Mouse (Mus musculus) liver, embryonic 16.5 days (tissue): ENCODE measurements around the gene Elmo1. TPM values are rescaled to one million over a fixed set of nuclear protein-coding genes. Genes with fewer than 3 reads are reported as not detected.

Source experiments
- ATAC-seq: fragments of 200-750 bp; cut with Nextera tagmentation; 2 replicates; pipeline ENCODE4 v1.8.0; 2017; ENCODE audit warnings: low read depth, mild to moderate bottlenecking, moderate number of reproducible peaks, moderate library complexity
- H3K27ac ChIP-seq: fragments of 300-500 bp; sonication (generic); 2 replicates; pipeline ENCODE4 v1.5.1; 2014; ENCODE audit warnings: mild to moderate bottlenecking, low read length
- H3K27me3 ChIP-seq: fragments of 300-500 bp; sonication (generic); 2 replicates; pipeline ENCODE4 v1.6.1; 2014; ENCODE audit warnings: low read depth, low read length, mixed read lengths; ENCODE audit not compliant: control insufficient read depth, insufficient read depth
- H3K36me3 ChIP-seq: fragments of 300-500 bp; sonication (generic); 2 replicates; pipeline ENCODE4 v1.6.1; 2014; ENCODE audit warnings: mild to moderate bottlenecking; ENCODE audit not compliant: control insufficient read depth, insufficient read depth
- H3K4me1 ChIP-seq: fragments of 300-500 bp; sonication (generic); 2 replicates; pipeline ENCODE4 v1.6.1; 2014; ENCODE audit warnings: low read depth, low read length, mixed read lengths; ENCODE audit not compliant: control insufficient read depth
- H3K4me2 ChIP-seq: fragments of 300-500 bp; sonication (generic); 2 replicates; pipeline ENCODE4 v1.6.1; 2014; ENCODE audit warnings: low read depth, low read length, mixed read lengths
- H3K4me3 ChIP-seq: fragments of 300-500 bp; sonication (generic); 2 replicates; pipeline ENCODE4 v1.5.1; 2014; ENCODE audit warnings: low read depth, mild to moderate bottlenecking, low read length
- H3K9ac ChIP-seq: fragments of 300-500 bp; sonication (generic); 2 replicates; pipeline ENCODE4 v1.6.1; 2014; ENCODE audit warnings: low read depth, low read length
- H3K9me3 ChIP-seq: fragments of 300-500 bp; sonication (generic); replicated peaks from 2 replicates; pipeline ENCODE4 v1.6.1; 2016; ENCODE audit warnings: low read length; ENCODE audit not compliant: control insufficient read depth
- WGBS: fragments of 180-500 bp; shearing (Covaris S2); extraction: QIAGEN DNeasy Blood & Tissue Kit; methylation state at CpG from one replicate; pipeline ENCODE4 v1.1.7; 2014; ENCODE audit not compliant: insufficient replicate concordance; 5-methylcytosine and 5-hydroxymethylcytosine counted together
- polyA plus RNA-seq: library from polyadenylated mRNA; unstranded; fragments of >200 nt; fragmentation: Nextera tagmentation; extraction: Ambion mirVana; gene quantifications from 2 replicates; pipeline ENCODE4 v1.2.1, GENCODE M21; 2015

Gene Elmo1
- polyA plus RNA-seq, 1 experiment from 2014 or later, result 5.8 TPM

- Histone ChIP-seq H3K27ac (no peak overlapping the region), H3K9ac (no peak overlapping the region), H3K36me3 (no peaks in the 10 kb centered on the region), H3K27me3 (no peaks in the 10 kb centered on the region), H3K4me3 (no peak overlapping the region), H3K4me2 (no peak overlapping the region), H3K4me1 (peaks cover 14% of the 10 kb centered on the region), H3K9me3 (no peaks in the 10 kb centered on the region)
- ATAC-seq, result no peak
- WGBS, result 61% methylated on average over 10 of the region's 10 CpGs
These were observed 35.4 kb downstream of the Elmo1 start for GRCm38 (mm10) chr13:20125845-20126244.

GRCm38 (mm10) chr13:20127553-20127952, 37.2 kb downstream of the Elmo1 start:
- H3K9me3 ChIP-seq, result no peaks in the 10 kb centered on the region
- peaks cover 26% of the 10 kb centered on the region for H3K4me1 ChIP-seq
- no peaks in the 10 kb centered on the region for H3K36me3 ChIP-seq
- H3K27ac ChIP-seq, result peak overlapping the region; percentile 32
- H3K27me3 ChIP-seq, result no peaks in the 10 kb centered on the region
- WGBS, result 19% methylated on average over 4 of the region's 4 CpGs
- H3K4me2 ChIP-seq, result no peak overlapping the region
- ATAC-seq, result no peak
- H3K9ac ChIP-seq, result no peak overlapping the region
- no peak overlapping the region for H3K4me3 ChIP-seq

GRCm38 (mm10) chr13:20128097-20128496, 37.7 kb downstream of the Elmo1 start:
- H3K4me1 ChIP-seq, result peaks cover 31% of the 10 kb centered on the region
- no peaks in the 10 kb centered on the region for H3K36me3 ChIP-seq
- 38% methylated on average over 4 of the region's 4 CpGs for WGBS
- no peak overlapping the region for H3K4me3 ChIP-seq
- 0 out of 2 replicates have a peak, but pooled peaks have one; percentile 12 for ATAC-seq
- H3K27me3 ChIP-seq, result no peaks in the 10 kb centered on the region
- peak overlapping the region; percentile 32 for H3K27ac ChIP-seq
- no peak overlapping the region for H3K9ac ChIP-seq
- H3K4me2 ChIP-seq, result no peak overlapping the region
- no peaks in the 10 kb centered on the region for H3K9me3 ChIP-seq

- Histone ChIP-seq H3K27ac (peak overlapping the region; percentile 1; the same call in 1 of the 2 replicates), H3K4me3 (no peak overlapping the region), H3K9me3 (no peaks in the 10 kb centered on the region), H3K9ac (no peak overlapping the region), H3K4me1 (peaks cover 45% of the 10 kb centered on the region), H3K36me3 (no peaks in the 10 kb centered on the region), H3K4me2 (no peak overlapping the region), H3K27me3 (no peaks in the 10 kb centered on the region)
- WGBS, result 50% methylated on average over 3 of the region's 3 CpGs
- ATAC-seq, result no peak
These were observed 40.3 kb downstream of the Elmo1 start for GRCm38 (mm10) chr13:20130731-20131130.

- H3K4me2 ChIP-seq, result peak overlapping the region; percentile 56
- peak overlapping the region; percentile 26; the same call in 1 of the 2 replicates for H3K4me3 ChIP-seq
- H3K27ac ChIP-seq, result peak overlapping the region; percentile 89
- peak; percentile 90 for ATAC-seq
- H3K27me3 ChIP-seq, result no peaks in the 10 kb centered on the region
- H3K4me1 ChIP-seq, result peaks cover 45% of the 10 kb centered on the region
- peak overlapping the region; percentile 35; the same call in 1 of the 2 replicates for H3K9ac ChIP-seq
- no peaks in the 10 kb centered on the region for H3K36me3 ChIP-seq
- 51% methylated on average over 5 of the region's 5 CpGs for WGBS
- H3K9me3 ChIP-seq, result no peaks in the 10 kb centered on the region
These were observed 41.1 kb downstream of the Elmo1 start for GRCm38 (mm10) chr13:20131322-20131997.

GRCm38 (mm10) chr13:20131998-20132371, 41.6 kb downstream of the Elmo1 start:
- no peaks in the 10 kb centered on the region for H3K36me3 ChIP-seq
- H3K9ac ChIP-seq, result no peak overlapping the region
- peaks cover 45% of the 10 kb centered on the region for H3K4me1 ChIP-seq
- H3K27ac ChIP-seq, result peak overlapping the region; percentile 89
- H3K4me2 ChIP-seq, result peak overlapping the region; percentile 56
- 65% methylated on average over 4 of the region's 4 CpGs for WGBS
- H3K9me3 ChIP-seq, result no peaks in the 10 kb centered on the region
- no peak for ATAC-seq
- no peak overlapping the region for H3K4me3 ChIP-seq
- no peaks in the 10 kb centered on the region for H3K27me3 ChIP-seq

- Histone ChIP-seq H3K4me1 (peaks cover 46% of the 10 kb centered on the region), H3K27ac (peak overlapping the region; percentile 21; the same call in 1 of the 2 replicates), H3K27me3 (no peaks in the 10 kb centered on the region; the same call in 1 of the 2 replicates), H3K4me2 (no peak overlapping the region), H3K9ac (no peak overlapping the region), H3K4me3 (no peak overlapping the region), H3K9me3 (no peaks in the 10 kb centered on the region), H3K36me3 (no peaks in the 10 kb centered on the region)
- 0 out of 2 replicates have a peak, but pooled peaks have one; percentile 20 for ATAC-seq
- 35% methylated on average over 6 of the region's 6 CpGs for WGBS
These were observed 43.4 kb downstream of the Elmo1 start for GRCm38 (mm10) chr13:20133602-20134394.

GRCm38 (mm10) chr13:20134395-20135225, 44.2 kb downstream of the Elmo1 start:
- no peak for ATAC-seq
- Histone ChIP-seq H3K4me2 (no peak overlapping the region), H3K4me1 (peaks cover 50% of the 10 kb centered on the region), H3K36me3 (no peaks in the 10 kb centered on the region), H3K9me3 (no peaks in the 10 kb centered on the region), H3K9ac (no peak overlapping the region), H3K4me3 (no peak overlapping the region), H3K27ac (no peak overlapping the region), H3K27me3 (no peaks in the 10 kb centered on the region; the same call in 1 of the 2 replicates)
- WGBS, result 56% methylated on average over 18 of the region's 18 CpGs
